Mouse (Mus musculus) CH12.LX (cell line): ENCODE measurements around the gene Nipal4. TPM values are rescaled to one million over a fixed set of nuclear protein-coding genes. Genes with fewer than 3 reads are reported as not detected.
A peak's percentile ranks its signal among the peaks of the same experiment; 100 is the strongest.

Experiments
- DNase-seq: peaks from one replicate; pipeline ENCODE4 v3.0.0-alpha.2; 2013; ENCODE audit errors: extremely low read depth
- H3K27ac ChIP-seq: 2 replicates; pipeline ENCODE4 v1.5.1; 2012; ENCODE audit warnings: low read depth, mild to moderate bottlenecking, control low read depth, moderate library complexity; ENCODE audit not compliant: insufficient read depth
- H3K27me3 ChIP-seq: replicated peaks from 2 replicates; pipeline ENCODE3; 2012; ENCODE audit warnings: inconsistent platforms
- H3K36me3 ChIP-seq, 2 experiments: replicated peaks in 1 of 2; 2 replicates each; pipeline versions ENCODE3 to v1.6.1; 2012; ENCODE audit warnings: inconsistent platforms in 1 of 2, low read length in 1 of 2, mild to moderate bottlenecking in 1 of 2, mixed read lengths in 1 of 2, moderate library complexity in 1 of 2; ENCODE audit not compliant: control insufficient read depth in 1 of 2, insufficient read depth in 1 of 2
- H3K4me1 ChIP-seq, 2 experiments: 2 replicates each; pipeline ENCODE4 v1.6.1; 2012; ENCODE audit warnings: inconsistent platforms in 1 of 2, moderate library complexity in 1 of 2; ENCODE audit not compliant: insufficient read depth in 2 of 2, control insufficient read depth in 1 of 2
- H3K4me2 ChIP-seq: 2 replicates; pipeline ENCODE4 v1.6.1; 2012; ENCODE audit warnings: low read depth, mild to moderate bottlenecking, control low read depth; ENCODE audit not compliant: poor library complexity, insufficient read depth, severe bottlenecking
- H3K4me3 ChIP-seq, 3 experiments: fragments of 150-350 bp in 1 of 3; sonication (generic) in 1 of 3; replicated peaks in 1 of 3; 2 replicates each; pipeline versions ENCODE3 to v1.5.1; 2011 to 2012; ENCODE audit warnings: low read depth in 2 of 3, low read length in 2 of 3, mild to moderate bottlenecking in 2 of 3, moderate library complexity in 2 of 3, control low read depth in 1 of 3, improper control_type of control experiment in 1 of 3, inconsistent platforms in 1 of 3, mixed read lengths in 1 of 3; ENCODE audit not compliant: poor library complexity in 1 of 3
- H3K79me2 ChIP-seq: replicated peaks from 2 replicates; pipeline ENCODE4 v1.6.1; 2012; ENCODE audit warnings: mild to moderate bottlenecking, moderate library complexity; ENCODE audit not compliant: control insufficient read depth, poor library complexity, insufficient read depth, severe bottlenecking; ENCODE audit errors: extremely low read depth
- H3K9ac ChIP-seq: 2 replicates; pipeline ENCODE4 v1.6.1; 2012; ENCODE audit warnings: low read depth, mild to moderate bottlenecking, control low read depth, moderate library complexity; ENCODE audit not compliant: insufficient read depth
- H3K9me3 ChIP-seq: replicated peaks from 2 replicates; pipeline ENCODE3; 2012; ENCODE audit warnings: low read length, inconsistent platforms, mixed read lengths
- CHD1 ChIP-seq: IDR thresholded peaks from 2 replicates; pipeline ENCODE4 v1.6.1; 2012; ENCODE audit warnings: low read depth, low read length, improper control_type of control experiment, inconsistent platforms
- CTCF ChIP-seq, 2 experiments: IDR thresholded peaks in 1 of 2; conservative IDR thresholded peaks in 1 of 2; 2 replicates each; pipeline ENCODE4 v1.5.1; 2011 to 2012; ENCODE audit warnings: low read depth in 2 of 2, low read length in 2 of 2, improper control_type of control experiment in 1 of 2, inconsistent platforms in 1 of 2, mild to moderate bottlenecking in 1 of 2, moderate library complexity in 1 of 2
- ETS1 ChIP-seq: conservative IDR thresholded peaks from 2 replicates; pipeline ENCODE4 v1.6.1; 2012; ENCODE audit warnings: low read depth, mild to moderate bottlenecking, inconsistent platforms, low read length, improper control_type of control experiment, moderate library complexity
- HCFC1 ChIP-seq: IDR thresholded peaks from 2 replicates; pipeline ENCODE4 v1.6.1; 2012; ENCODE audit warnings: low read depth, mild to moderate bottlenecking, inconsistent platforms, low read length, improper control_type of control experiment
- IRF4 ChIP-seq: IDR thresholded peaks from 2 replicates; pipeline ENCODE4 v1.6.1; 2014; ENCODE audit warnings: low read depth, mild to moderate bottlenecking, inconsistent platforms, low read length, improper control_type of control experiment
- JUN ChIP-seq: IDR thresholded peaks from 2 replicates; pipeline ENCODE4 v1.6.1; 2011; ENCODE audit warnings: low read depth, mild to moderate bottlenecking, low read length, improper control_type of control experiment, moderate library complexity; ENCODE audit not compliant: insufficient read depth
- MAFK ChIP-seq: IDR thresholded peaks from 2 replicates; pipeline ENCODE4 v1.6.1; 2011; ENCODE audit warnings: low read length, improper control_type of control experiment; ENCODE audit not compliant: insufficient replicate concordance
- MAX ChIP-seq: IDR thresholded peaks from 2 replicates; pipeline ENCODE4 v1.6.1; 2011; ENCODE audit warnings: low read length, improper control_type of control experiment
- MAZ ChIP-seq: IDR thresholded peaks from 2 replicates; pipeline ENCODE4 v1.6.1; 2012; ENCODE audit warnings: low read depth, mild to moderate bottlenecking, inconsistent platforms, low read length, improper control_type of control experiment, moderate library complexity
- MXI1 ChIP-seq: IDR thresholded peaks from 2 replicates; pipeline ENCODE4 v1.6.1; 2011; ENCODE audit warnings: mild to moderate bottlenecking, low read depth, low read length, improper control_type of control experiment
- MYC ChIP-seq: IDR thresholded peaks from 2 replicates; pipeline ENCODE4 v1.6.1; 2011; ENCODE audit warnings: low read depth, mild to moderate bottlenecking, improper control_type of control experiment, low read length
- NELFE ChIP-seq: IDR thresholded peaks from 2 replicates; pipeline ENCODE4 v1.6.1; 2011; ENCODE audit warnings: low read depth, low read length, improper control_type of control experiment
- NRF1 ChIP-seq: IDR thresholded peaks from 2 replicates; pipeline ENCODE4 v1.6.1; 2014; ENCODE audit warnings: low read depth, mild to moderate bottlenecking, inconsistent platforms, low read length, improper control_type of control experiment, moderate library complexity
- POLR2AphosphoS2 ChIP-seq: IDR thresholded peaks from 2 replicates; pipeline ENCODE4 v1.6.1; 2011; ENCODE audit warnings: low read depth, low read length, improper control_type of control experiment
- RAD21 ChIP-seq: IDR thresholded peaks from 2 replicates; pipeline ENCODE4 v1.6.1; 2011; ENCODE audit warnings: low read depth, mild to moderate bottlenecking, low read length, improper control_type of control experiment, moderate library complexity
- RCOR1 ChIP-seq: conservative IDR thresholded peaks from 2 replicates; pipeline ENCODE4 v1.6.1; 2012; ENCODE audit warnings: low read depth, mild to moderate bottlenecking, inconsistent platforms, low read length, improper control_type of control experiment
- SIN3A ChIP-seq: IDR thresholded peaks from 2 replicates; pipeline ENCODE4 v1.6.1; 2012; ENCODE audit warnings: low read length, improper control_type of control experiment, inconsistent platforms
- SMC3 ChIP-seq: IDR thresholded peaks from 2 replicates; pipeline ENCODE4 v1.6.1; 2011; ENCODE audit warnings: low read depth, low read length, improper control_type of control experiment
- TBP ChIP-seq: conservative IDR thresholded peaks from 2 replicates; pipeline ENCODE4 v1.6.1; 2011; ENCODE audit warnings: low read depth, low read length, improper control_type of control experiment
- TCF12 ChIP-seq: IDR thresholded peaks from 2 replicates; pipeline ENCODE4 v1.6.1; 2014; ENCODE audit warnings: low read depth, mild to moderate bottlenecking, inconsistent platforms, low read length, improper control_type of control experiment
- USF1 ChIP-seq: IDR thresholded peaks from 2 replicates; pipeline ENCODE4 v1.6.1; 2014; ENCODE audit warnings: low read depth, mild to moderate bottlenecking, inconsistent platforms, low read length, improper control_type of control experiment
- ZC3H11A ChIP-seq: IDR thresholded peaks from 2 replicates; pipeline ENCODE4 v1.6.1; 2012; ENCODE audit warnings: low read depth, mild to moderate bottlenecking, inconsistent platforms, low read length, improper control_type of control experiment
- ZKSCAN1 ChIP-seq: IDR thresholded peaks from 2 replicates; pipeline ENCODE4 v1.6.1; 2012; ENCODE audit warnings: low read depth, inconsistent platforms, low read length, improper control_type of control experiment, borderline replicate concordance
- ZNF384 ChIP-seq: IDR thresholded peaks from 2 replicates; pipeline ENCODE4 v1.6.1; 2012; ENCODE audit warnings: low read depth, low read length, improper control_type of control experiment, inconsistent platforms
- dilution Hi-C: fragments of 300-500 bp; cut with MboI; formaldehyde crosslinking; loops from 2 replicates; pipeline ENCODE4 v1.14.3; 2020; ENCODE audit warnings: low sequenced_read_pairs; ENCODE audit not compliant: extremely low pct_unique_long_range_greater_than_20kb, extremely low pct_ligation_motif_present
- in situ Hi-C: fragments of 300-500 bp; cut with MboI; formaldehyde crosslinking; loops from 3 replicates; pipeline ENCODE4 v1.14.3; 2019; ENCODE audit warnings: low sequenced_read_pairs, low pct_ligation_motif_present, low pct_unique_long_range_greater_than_20kb, mixed read lengths
- polyA plus RNA-seq: library from polyadenylated mRNA; unstranded; fragments of >175 nt; gene quantifications from 2 replicates; pipeline ENCODE4 v1.2.1, GENCODE M21; 2012; ENCODE audit warnings: low read depth; ENCODE audit not compliant: insufficient read length
- total RNA-seq, 2 experiments: library from RNA; depleted of rRNA; stranded (reverse); fragments of 300-350 nt in 1 of 2; fragments of >200 nt in 1 of 2; gene quantifications; 2 replicates each; pipeline ENCODE4 v1.2.3; 2012 to 2014

Nipal4 gene
- total and polyA plus RNA-seq, 3 experiments, result 0.08 TPM; not detected in 2

- TF ChIP-seq SIN3A (no peak), IRF4 (peak; percentile 84), SMC3 (no peak; the same call in 1 of the 2 replicates), USF1 (no peak), TCF12 (peak; percentile 52; the same call in 1 of the 2 replicates)
These were observed 45.5 kb upstream of the Nipal4 start (continued) for GRCm38 (mm10) chr11:46211858-46212257.

GRCm38 (mm10) chr11:46209884-46210283 is 43.6 kb upstream of the Nipal4 start:
- Histone ChIP-seq H3K36me3 (peaks cover 76 to 100% of the 10 kb centered on the region in 2 experiments), H3K9ac (no peak overlapping the region)

GRCm38 (mm10) chr11:46205639-46206409 is 39.5 kb upstream of the Nipal4 start:
- Histone ChIP-seq H3K27ac (no peak overlapping the region), H3K9me3 (no peaks in the 10 kb centered on the region), H3K4me1 (peaks cover 0 to 10% of the 10 kb centered on the region in 2 experiments; a peak in 1 of 4 replicates), H3K36me3 (peaks cover 85 to 98% of the 10 kb centered on the region in 2 experiments), H3K79me2 (no peaks in the 10 kb centered on the region), H3K4me3 (no peak overlapping the region), H3K27me3 (no peaks in the 10 kb centered on the region), H3K9ac (no peak overlapping the region), H3K4me2 (no peak overlapping the region)
- no peak for TF ChIP-seq TBP
- no peak for TF ChIP-seq MAZ
- TF ChIP-seq MAFK, result no peak
- no peak for TF ChIP-seq MYC
- TF ChIP-seq NELFE, result no peak
- TF ChIP-seq RCOR1, result no peak
- TF ChIP-seq ZKSCAN1, result no peak
- TF ChIP-seq ZNF384, result no peak
- dilution Hi-C loops (no loop called here), in situ Hi-C loops (no loop called here)
- DNase-seq, result no peak

More at GRCm38 (mm10) chr11:46209884-46210283, 43.6 kb upstream of the Nipal4 start:
- no peaks in the 10 kb centered on the region for H3K79me2 ChIP-seq
- no peak overlapping the region for H3K4me3 ChIP-seq
- TF ChIP-seq HCFC1 (no peak), USF1 (no peak), ETS1 (no peak), RAD21 (no peak), IRF4 (no peak), ZNF384 (no peak), ZC3H11A (no peak), MXI1 (no peak), POLR2AphosphoS2 (no peak), NRF1 (no peak), TCF12 (no peak), JUN (no peak), CHD1 (no peak), CTCF (conservative IDR thresholded peaks at IDR 0.05 in 1 of 2, IDR thresholded peaks at IDR 0.05 in 1 of 2; ENCODE audit: low read depth in 2 of 2, low read length in 2 of 2) (no peak), MAX (no peak)
- DNase-seq, result no peak
- H3K27me3 ChIP-seq, result no peaks in the 10 kb centered on the region
- no peak overlapping the region for H3K27ac ChIP-seq
- peaks cover 7 to 42% of the 10 kb centered on the region in 2 experiments for H3K4me1 ChIP-seq
- dilution Hi-C loops, result no loop called here
- in situ Hi-C loops, result loop anchor here (10.0 kb wide), 1 partner anchor 255 kb away; the partner anchor contains the start of gene Thg1l
- H3K4me2 ChIP-seq, result no peak overlapping the region
- no peaks in the 10 kb centered on the region for H3K9me3 ChIP-seq
